Mouse (Mus musculus) heart, adult 2 months (tissue): Measurements from ENCODE around the gene Cacna1e.

Experiments used
- CTCF ChIP-seq: fragments of 200-600 bp; IDR thresholded peaks from 2 replicates; pipeline ENCODE4 v1.8.1; 2022; ENCODE audit warnings: antibody characterized with exemption, mild to moderate bottlenecking, moderate library complexity
- POLR2A ChIP-seq: fragments of 200-500 bp; IDR thresholded peaks from 2 replicates; pipeline ENCODE4 v1.6.1; 2011; ENCODE audit warnings: mild to moderate bottlenecking, low read depth, low read length, control low read depth; ENCODE audit not compliant: insufficient read depth

- TF ChIP-seq POLR2A (no peak), CTCF (no peak)
Observed at GRCm38 (mm10) chr1:154603781-154604180, 280.5 kb downstream of the Cacna1e start.
